Mouse (Mus musculus) liver (tissue): ENCODE results near the gene Eno1.
"Not testable (repeated sequence)": the region's sequence is repeated elsewhere in the genome, so short reads cannot be mapped to it uniquely, and the experiment has no call there.

Experiments used
- DNase-seq: peaks from one replicate; pipeline ENCODE4 v3.0.0-alpha.2; 2020; ENCODE audit warnings: mixed read lengths

The Eno1 gene

DNA sequence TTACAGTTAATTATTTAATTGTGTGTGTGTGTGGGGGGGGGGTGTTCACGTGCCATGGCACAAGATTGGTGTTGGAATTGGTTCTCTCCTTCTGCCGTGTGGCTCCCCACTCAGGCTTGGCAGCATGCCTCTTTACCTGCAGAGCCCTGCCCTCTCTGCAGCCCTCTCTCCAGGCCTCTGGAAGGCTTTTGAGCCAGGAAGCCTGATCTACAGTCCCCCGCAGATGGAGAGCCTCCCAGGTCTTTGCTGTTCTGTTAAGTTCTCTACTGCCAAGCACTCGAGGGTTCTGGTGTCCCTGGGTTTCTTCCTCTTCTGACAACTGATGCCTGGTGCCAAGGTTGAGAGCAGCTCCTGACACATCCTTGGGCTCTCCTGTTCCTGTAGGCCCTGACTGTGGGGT, 17.9 kb downstream of the Eno1 start:
- no peak for DNase-seq

DNA sequence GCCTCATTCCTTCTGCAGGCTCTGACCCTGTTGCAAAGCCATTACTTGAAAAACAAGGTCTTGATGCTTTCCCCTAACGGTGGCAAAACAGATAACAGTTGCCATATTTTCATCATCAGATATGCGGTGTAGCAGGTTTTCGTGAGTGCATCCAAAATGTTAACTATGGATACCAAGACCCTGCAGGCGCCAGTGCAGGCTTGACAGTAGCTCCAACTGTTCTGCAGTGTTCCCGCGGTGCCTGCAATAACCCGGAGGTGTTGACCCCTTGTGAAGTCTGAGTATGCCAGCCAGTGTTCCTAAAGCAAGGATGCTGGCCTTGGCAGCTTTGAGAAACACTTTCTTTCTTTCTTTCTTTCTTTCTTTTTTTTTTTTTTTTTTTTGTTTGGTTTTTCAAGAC, 18.7 kb downstream of the Eno1 start:
- no peak for DNase-seq

DNA sequence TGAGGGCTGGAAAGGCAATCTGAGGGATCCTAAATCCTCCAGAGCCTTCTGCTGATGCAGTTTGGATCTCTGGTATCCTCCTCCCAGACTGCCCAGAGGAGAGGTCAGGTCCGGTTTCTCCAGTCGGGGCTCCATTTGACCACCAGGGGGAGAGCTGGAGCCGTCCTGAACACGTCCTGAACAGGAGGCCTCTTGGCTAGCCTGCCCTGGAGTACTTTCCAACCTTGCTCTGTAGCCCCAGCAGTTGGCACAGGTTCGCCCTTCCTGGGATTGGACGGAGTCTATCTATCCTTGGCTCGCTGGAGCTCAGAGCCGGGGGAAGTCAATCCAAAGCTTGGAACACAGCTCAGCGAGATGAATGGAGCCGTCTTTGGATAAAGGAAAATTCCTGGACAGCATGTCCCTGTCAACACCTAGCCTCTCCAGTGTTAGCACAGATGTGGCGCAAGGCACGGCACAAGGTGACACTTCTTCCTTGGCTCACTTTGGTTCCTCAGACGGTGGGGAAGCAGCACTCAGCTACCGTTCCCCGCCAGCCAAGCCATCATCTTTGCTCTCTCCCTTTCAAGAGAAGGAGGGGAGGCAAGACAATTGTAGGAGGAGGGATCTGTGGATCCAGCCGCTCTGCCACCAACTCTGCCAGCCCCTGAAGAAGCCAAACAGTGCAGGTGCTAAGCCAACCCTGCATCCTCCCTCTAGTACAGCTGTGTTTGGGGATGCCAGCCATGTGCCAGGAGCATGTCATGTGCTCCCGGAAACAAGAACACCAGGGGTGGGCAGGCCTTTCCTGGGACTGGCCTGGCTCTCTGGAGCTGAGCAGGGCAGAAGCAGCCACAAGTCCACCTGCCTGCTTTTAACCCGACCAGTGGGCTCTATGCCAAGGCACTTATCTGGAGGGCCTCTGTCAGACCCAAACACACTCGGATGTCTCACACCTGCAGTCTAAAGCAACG, 21.0 kb downstream of the Eno1 start:
- peak; percentile 84 for DNase-seq

DNA sequence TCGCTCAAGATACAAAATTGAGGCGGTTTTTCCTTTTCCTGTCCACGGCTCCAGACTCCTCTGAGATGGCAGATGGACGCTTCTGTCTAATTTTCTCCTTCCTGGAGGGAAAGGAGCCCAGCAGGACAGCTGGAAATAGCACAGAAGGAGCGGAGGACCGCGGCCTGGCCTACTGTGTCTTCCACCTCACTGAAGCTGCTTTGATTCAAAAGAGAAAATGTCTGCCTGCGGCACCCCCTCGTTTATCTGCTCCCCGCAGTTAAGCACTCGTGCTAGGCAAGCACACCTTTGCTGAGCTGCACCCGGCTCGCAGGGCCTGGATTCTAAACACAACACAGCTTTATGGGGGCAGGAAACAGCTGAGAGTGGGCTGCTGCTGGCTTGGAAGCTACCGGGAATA, 21.9 kb downstream of the Eno1 start:
- no peak for DNase-seq

DNA sequence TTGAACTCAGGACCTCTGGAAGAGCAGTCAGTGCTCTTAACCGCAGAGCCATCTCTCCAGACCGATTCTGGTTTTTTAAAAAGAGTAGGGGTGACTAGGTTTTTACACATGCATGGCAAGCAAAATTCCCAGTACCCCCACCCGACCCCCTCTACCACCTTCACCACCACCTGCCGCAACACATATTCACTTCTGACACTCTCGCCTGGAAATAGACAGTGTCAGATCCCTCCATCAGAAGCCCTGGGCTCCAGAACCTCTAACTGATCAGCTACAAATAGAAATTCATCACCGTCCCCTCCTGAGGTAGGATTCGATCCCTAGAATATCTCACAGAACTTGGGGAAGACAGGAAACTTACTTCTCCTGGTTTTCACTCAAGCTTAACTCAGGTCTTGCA, 23.1 kb downstream of the Eno1 start:
- no peak for DNase-seq

DNA sequence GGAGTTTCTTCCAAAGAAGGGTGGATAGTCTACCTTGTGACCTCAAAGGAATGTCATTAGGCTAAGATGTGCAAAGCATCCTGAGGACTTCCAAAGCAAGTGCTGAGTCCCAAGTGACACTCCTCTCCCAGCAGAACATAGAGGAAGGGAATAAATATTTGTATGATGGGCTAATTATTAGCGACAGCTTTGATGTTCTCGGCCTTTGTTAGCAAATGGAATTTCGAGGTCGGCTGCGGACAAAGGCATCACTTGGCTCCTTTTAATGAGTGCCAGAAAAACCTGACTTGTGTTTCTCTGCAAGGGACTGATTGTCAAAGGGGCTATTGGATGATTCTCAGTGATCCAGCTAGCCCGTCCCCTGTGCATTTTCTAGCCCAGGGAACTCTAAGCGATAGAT, 23.6 kb downstream of the Eno1 start:
- no peak for DNase-seq

DNA sequence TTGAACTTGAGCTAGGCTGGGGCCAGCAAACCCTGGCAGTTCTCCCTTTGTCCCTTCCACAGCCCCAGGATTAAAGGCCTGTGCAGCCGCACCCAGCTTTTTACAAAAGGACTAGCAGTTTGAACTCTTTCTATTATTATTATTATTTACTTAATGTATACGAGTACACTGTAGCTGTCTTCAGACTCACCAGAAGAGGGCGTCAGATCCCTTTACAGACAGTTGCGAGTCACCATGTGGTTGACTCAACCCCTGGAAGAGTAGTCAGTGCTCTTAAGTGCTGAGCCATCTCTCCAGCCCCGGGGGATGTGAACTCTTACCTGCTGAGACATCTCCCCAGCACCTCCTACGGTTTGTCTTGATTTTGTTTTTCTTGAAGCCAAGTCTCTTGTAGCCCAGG, 24.2 kb downstream of the Eno1 start:
- DNase-seq: no peak

DNA sequence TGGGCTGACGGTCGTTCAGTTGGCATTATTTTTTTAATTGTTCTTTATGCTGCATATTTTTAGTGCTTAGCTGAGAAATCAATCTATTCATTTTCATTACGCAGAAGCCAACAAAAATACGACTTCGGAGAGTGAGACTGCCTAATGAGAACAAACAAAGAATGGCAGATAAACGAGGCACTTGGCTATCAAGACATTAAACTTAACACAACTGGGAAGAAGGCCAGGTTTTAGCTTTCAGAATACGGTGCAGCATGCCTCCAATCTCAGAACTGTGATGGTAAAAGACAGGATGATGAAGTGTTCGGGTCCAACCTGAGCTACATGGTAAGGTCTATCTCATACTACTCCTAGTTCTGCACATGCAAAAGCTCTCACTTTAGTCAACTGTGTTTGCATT, 25.8 kb downstream of the Eno1 start:
- no peak for DNase-seq

DNA sequence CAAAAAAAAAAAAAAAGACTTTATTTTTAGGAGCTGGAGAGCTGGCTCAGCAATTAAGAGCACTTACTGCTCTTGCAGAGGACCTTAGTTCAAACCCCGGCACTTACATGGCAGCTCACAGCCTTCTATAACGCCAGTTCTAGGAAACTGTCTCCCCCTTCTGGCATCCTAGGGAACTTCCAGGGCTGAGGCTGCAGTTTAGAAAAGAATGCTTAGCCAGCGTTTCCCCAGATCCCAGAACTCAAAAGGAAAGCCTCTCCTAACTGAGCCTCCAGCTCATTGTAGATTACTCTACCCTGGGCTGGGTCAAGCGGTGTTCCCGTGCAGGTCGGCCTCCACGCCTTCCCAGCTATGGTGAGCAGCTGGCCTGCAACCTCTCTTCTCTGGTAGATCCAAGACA, 28.4 kb downstream of the Eno1 start:
- peak; percentile 40 for DNase-seq

DNA sequence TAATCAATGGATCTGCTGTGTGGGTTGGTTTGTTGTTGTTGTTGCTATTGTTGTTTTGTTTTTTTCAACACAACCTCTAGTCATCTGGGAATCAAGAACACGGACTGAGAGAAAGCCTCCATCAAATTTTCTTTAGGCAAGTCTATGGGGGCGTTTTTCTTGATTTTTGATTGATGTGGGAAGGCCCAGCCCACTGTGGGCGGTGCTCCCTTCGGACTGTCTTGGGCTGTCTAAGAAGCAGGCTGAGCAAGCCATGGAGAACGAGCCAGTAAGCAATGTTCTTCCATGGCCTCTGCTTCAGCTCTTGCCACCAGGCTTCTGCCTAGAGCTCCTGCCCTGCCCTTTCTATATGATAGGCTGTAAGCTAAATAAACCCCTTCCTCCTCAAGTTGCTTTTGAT, 28.9 kb downstream of the Eno1 start:
- no peak for DNase-seq

DNA sequence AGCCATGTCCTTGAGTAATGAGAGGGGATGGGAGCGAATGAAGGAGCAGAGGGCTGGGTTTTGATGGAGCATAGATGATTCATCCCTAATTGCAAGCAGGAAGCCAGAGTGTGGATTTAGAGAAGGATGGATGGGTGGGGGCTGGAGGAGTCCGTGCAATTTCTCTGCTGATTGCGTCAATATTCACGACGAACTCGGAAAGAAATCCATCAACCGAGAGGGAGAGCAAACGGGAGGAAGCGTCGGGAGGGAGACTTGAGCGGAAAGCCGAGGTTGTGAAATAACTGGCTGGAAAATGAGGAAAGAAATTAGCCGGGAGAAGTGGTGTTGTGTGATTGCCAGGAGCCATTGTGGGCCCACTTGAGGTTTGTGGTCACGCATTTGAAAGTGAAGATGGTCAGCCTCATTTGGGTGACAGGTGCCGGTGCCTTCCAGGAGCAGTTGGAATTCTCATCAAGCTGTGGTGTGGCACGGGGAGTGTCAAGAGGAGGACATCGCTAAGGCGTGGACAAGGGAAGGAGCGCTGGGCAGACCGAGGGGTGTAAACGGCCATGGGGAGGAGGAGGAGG, 30.2 kb downstream of the Eno1 start:
- no peak for DNase-seq

DNA sequence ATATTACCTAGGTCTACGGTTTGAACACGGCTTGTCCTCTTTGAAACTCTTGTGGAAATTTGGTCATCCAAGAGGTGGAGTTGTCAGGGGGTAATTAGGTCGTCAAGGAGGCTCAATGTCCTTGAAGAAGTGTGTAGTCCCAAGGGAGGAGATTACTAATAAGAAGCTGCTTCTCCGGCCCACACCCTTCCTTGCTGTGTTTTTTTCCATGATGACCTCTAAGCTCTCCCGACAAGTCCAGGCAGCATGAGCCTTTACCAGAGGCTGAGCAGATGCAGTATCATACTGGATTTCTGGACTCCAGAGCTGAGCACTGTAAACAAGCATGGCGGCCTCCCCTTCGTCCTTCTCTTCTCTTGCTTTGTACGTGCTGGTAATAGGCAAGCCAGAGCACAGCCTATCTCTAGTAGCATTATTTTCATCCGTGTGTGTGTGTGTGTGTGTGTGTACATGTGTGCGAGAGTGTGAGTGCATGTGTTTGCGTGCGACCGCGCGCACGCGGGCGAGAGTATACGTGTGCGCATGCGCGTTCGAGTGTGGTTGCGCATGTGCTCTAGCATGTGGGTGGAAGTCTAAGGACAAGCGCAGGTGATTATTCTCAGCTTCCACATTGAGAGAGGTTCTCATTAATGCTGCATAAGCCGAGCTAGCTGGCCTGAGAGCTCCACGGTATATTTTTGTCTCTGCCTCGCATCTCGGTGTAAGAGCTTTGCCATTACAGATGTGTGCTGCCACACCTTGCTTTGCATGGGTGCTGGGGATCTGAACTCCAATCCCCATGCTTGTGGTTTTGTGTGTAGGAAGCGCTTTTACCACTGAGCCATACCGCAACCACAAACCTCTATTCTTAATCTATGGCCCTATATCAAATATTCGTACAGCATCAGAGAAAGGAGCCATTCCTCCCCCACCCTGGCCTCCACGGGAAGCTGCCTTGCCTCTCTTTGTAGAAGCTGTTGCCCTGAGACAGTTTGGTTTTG, 32.4 kb downstream of the Eno1 start:
- DNase-seq: no peak

DNA sequence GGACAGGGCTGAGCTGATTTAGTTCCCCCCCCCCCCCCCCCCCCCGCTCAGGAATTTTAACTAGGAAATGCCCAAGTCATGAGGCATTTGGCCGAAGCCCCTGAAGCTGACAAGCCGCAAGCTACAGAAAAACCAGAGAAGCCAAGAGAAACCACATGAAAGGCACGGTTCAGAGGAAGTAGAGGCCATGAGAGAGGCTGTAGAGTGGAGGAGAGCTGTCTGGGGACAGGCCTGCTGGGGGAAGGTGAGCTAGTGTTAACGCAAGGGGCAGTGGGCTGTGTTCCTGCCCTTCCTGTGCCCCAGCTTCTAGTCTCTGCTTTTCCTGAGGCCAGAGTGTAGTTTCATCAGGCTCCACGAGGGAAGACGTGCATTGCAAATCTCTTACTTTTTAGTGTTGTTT, 33.2 kb downstream of the Eno1 start:
- DNase-seq: no peak

DNA sequence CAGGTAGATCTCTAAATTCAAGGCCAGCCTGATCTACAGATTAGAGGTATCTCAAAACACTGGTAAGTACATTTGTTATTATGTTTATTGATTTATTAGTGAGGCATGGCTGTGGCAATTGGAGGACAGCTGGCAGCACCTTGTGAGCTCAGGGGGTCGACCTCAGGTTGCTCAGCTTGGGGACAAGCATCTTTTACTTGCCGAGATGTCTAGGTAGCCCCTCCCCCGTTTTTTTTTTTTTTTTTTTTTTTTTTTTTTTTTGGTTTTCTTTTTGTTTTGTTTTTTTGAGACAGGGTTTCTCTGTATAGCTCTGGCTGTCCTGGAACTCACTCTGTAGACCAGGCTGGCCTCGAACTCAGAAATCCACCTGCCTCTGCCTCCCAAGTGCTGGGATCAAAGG, 34.2 kb downstream of the Eno1 start:
- DNase-seq: not testable (repeated sequence)

DNA sequence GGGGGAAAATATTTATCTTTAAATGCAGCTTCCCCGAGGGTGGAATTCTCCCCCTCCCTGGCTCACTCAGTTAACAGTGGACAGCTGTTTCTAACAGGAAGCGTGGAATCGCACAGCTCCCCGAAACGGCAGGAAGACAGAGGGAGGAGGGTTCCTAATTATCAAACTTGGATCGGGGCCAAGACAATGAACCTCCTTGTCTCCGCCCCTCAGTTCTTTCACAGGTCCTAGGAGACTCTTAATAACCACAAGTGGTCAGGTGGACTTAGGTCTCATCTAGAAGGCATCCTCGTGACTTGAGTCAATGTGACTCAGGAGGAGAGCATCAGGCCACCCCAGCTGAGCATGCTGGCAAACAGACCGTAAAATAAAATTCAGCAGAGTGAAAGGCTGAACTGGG, 36.2 kb downstream of the Eno1 start:
- DNase-seq: no peak

DNA sequence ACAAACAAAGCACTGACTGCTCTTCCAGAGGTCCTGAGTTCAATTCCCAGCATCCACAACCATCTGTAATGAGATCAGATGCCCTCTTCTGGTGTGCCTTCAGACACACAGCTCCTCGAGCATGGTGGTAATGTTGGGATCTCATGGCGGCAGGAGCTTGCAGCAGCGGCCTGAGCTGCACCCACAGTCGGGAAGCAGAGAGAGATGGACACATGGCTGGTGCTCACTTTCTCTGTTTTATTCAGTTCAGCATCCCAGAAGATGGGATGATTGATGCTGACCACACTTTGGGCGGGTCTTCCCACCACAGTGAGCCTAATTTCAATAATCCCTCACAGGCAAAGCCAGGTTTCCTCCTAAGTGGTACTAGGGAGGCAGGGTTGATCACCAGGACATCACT, 39.0 kb downstream of the Eno1 start:
- no peak for DNase-seq

DNA sequence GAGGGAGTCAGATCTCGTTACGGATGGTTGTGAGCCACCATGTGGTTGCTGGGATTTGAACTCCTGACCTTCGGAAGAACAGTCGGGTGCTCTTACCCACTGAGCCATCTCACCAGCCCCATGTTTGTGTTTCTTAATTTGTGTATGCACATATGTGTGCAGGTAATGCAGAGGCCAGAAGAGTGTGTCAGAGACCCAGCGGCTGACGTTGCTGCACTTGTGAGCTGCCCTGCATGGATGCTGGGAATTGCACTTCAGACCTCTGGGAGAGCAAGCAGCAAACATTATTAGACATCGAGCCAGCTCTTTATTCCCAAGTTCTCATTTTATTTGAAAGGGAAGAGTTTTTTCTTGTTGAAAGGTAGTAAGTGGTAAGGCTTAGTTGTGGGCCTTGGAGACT, 42.8 kb downstream of the Eno1 start:
- DNase-seq: not testable (repeated sequence)

DNA sequence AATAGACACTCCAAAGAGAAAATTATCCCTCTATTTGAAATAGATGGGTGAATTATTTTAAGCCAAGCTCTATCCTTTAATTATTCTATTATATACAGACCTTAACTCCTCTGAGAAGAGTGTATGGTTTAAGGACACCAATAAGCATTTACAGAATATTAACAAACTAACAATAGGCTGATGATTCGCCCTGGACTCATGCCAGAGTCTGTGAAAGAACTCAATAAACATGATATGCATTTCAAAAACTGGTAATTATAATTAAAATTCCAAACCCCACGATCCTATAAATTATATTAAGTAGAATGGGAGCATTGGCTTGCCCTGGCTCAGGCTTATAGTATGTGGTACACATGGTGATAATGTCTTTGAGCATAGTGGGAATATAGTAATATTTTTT, 43.5 kb downstream of the Eno1 start:
- no peak for DNase-seq

DNA sequence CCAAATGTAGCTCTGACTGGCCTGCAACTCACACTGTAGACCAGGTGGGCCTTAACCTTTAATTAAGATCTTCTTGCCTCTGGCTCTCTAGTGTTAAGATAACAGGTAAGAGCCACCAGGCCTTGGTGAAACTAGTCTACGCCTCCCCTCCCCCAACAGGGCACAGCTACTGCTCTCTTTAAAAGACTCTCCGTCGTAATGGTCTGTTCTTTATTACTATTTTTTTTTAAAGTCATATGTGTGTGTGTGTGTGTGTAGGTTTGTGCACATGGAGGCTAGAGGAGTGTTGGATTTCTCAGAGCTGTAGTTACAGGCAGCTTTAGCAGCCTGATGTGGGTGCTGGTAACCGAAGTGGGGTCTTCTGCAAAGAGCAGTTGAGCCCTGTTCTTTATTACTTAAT, 43.9 kb downstream of the Eno1 start:
- no peak for DNase-seq

DNA sequence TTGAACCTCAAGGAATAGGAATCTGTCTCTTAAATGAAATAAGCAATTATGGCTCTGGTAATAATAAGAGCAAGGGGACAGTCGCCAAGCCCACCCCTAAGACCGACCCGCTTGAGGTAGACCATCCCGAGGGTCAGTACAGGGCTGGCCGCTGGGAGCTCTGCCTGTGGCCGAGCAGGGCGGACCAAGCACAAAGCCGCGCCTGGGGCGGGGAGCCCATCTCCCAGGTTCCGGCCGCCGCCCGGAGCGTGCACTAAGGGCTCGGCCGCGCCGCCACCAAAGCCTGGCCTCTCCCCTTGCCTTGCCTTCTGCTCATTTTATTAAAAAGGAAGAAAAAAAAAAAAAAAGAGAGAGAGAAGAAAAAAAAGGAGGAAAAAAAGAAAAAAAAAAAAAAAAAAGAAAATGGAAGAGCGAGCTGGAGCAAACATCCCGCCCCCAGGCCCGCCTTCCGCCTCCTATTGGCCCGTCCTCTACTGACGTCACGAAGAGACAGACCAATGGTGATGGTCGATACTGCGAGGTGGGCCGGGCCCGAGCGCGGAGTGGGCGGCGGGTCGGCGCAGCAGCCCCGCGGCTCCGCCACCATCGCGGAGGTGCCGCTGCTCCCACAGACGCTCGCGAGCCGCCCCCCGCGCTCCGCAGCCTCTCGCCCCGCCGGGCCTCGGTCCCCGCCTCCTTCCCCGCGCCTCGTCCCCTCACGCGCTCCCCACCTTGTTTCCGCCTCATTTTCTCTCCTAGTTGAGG, 44.7 kb downstream of the Eno1 start, which contains the start of gene Rere:
Gene Rere, plus strand, starts transcription at position 629 of the 744 bp plus-strand sequence.
- DNase-seq: peak; percentile 97

DNA sequence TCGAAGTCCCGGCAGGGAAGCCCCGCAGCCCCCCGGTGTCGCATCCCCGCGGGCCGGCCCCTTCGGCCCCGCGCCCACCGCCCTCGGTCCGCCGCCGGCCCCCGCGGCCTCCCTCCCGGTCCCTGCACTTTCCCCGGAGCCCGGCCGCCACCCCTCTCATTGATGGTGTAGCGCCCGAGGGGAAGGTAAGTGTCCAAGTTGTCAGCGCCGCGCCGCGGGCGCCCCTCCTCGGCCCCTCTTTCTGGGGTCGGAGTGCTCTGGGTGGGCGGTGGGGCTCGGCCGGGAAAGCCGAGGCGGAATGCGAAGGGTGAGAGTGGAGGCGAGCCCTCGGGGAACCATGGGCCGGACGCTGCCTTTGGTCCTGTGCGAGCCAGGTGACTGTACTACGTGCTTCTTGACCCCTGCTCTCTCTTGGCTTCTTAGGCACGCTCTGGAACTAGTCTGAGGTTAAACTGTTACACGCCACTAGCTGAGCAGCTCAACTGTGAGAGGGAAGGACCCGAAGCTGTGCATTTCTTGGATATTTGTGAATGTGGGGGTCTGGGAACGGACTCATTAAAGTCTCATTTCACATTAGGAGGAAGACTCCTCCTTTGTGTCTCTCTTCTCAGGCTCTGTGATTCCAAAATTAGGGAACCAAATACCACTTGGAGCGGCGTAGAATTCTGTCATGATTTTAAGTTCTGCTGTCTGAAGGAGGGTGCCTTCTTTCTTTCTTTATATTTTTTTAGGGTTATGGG, 45.5 kb downstream of the Eno1 start:
- DNase-seq: peak; percentile 49
